Mouse (Mus musculus) fibroblast of lung, adult 2 months (primary cell): Measurements from ENCODE around the gene E130114P18Rik.

ENCODE experiments used
- DNase-seq: peaks from one replicate; pipeline ENCODE4 v3.0.0-alpha.2; 2011; ENCODE audit warnings: low read depth

Gene E130114P18Rik

GRCm38 (mm10) chr4:97693931-97694330, 83.9 kb downstream of the E130114P18Rik start:
- no peak for DNase-seq

GRCm38 (mm10) chr4:97693054-97693453, 84.8 kb downstream of the E130114P18Rik start:
- DNase-seq = no peak

GRCm38 (mm10) chr4:97690384-97690766, 87.5 kb downstream of the E130114P18Rik start:
- DNase-seq = no peak

- DNase-seq = peak; percentile 56
These were observed 88.2 kb downstream of the E130114P18Rik start for GRCm38 (mm10) chr4:97689456-97690383.

GRCm38 (mm10) chr4:97686020-97686419, 91.9 kb downstream of the E130114P18Rik start:
- DNase-seq = no peak

GRCm38 (mm10) chr4:97676579-97676937, 101.3 kb downstream of the E130114P18Rik start:
- DNase-seq = no peak

- no peak for DNase-seq
These were observed 101.9 kb downstream of the E130114P18Rik start for GRCm38 (mm10) chr4:97675741-97676578.

GRCm38 (mm10) chr4:97673854-97674510, 103.9 kb downstream of the E130114P18Rik start:
- no peak for DNase-seq

GRCm38 (mm10) chr4:97672501-97672900, 105.4 kb downstream of the E130114P18Rik start:
- no peak for DNase-seq

- no peak for DNase-seq
These were observed 106.0 kb downstream of the E130114P18Rik start for GRCm38 (mm10) chr4:97671911-97672310.

- no peak for DNase-seq
These were observed 107.5 kb downstream of the E130114P18Rik start for GRCm38 (mm10) chr4:97670418-97670817.

GRCm38 (mm10) chr4:97669808-97670207, 108.1 kb downstream of the E130114P18Rik start:
- no peak for DNase-seq

- DNase-seq = no peak
These were observed 112.5 kb downstream of the E130114P18Rik start for GRCm38 (mm10) chr4:97665428-97665755.

GRCm38 (mm10) chr4:97664738-97665427, 113.0 kb downstream of the E130114P18Rik start:
- DNase-seq = no peak

GRCm38 (mm10) chr4:97663922-97664321, 114.0 kb downstream of the E130114P18Rik start:
- no peak for DNase-seq

GRCm38 (mm10) chr4:97662841-97663240, 115.0 kb downstream of the E130114P18Rik start:
- DNase-seq = no peak

- DNase-seq = no peak
These were observed 116.1 kb downstream of the E130114P18Rik start for GRCm38 (mm10) chr4:97661611-97662273.

GRCm38 (mm10) chr4:97657586-97657985, 120.3 kb downstream of the E130114P18Rik start:
- DNase-seq = no peak

GRCm38 (mm10) chr4:97649626-97650015, 128.3 kb downstream of the E130114P18Rik start:
- DNase-seq = no peak

GRCm38 (mm10) chr4:97648825-97649625, 128.9 kb downstream of the E130114P18Rik start:
- no peak for DNase-seq

GRCm38 (mm10) chr4:97648436-97648707, 129.5 kb downstream of the E130114P18Rik start:
- DNase-seq = no peak
